ENCODE assay signal across 8 mouse cellular contexts in genomic region chr7:144937490-144937889, GRCm38 (mm10). TPM values are rescaled to one million over a fixed set of nuclear protein-coding genes. Genes with fewer than 3 reads are reported as not detected.
DNase-seq lines count a peak whose midpoint lies in the region; ATAC-seq and TF ChIP-seq lines count a peak whose summit lies in the region.

No protein-coding gene starts in this region.

- peak; percentile 87 for DNase-seq in ES-CJ7 (ENCODE audit: low read depth, low spot score)
- peak; percentile 87 to 93 for DNase-seq in cerebellum, adult 18-20 months
- peak; percentile 91 for DNase-seq in forebrain, postnatal 0 days
- DNase-seq in heart, postnatal 4 days, result peak; percentile 94
- DNase-seq in layer of hippocampus, adult 8-10 months (ENCODE audit: low spot score in 2 of 2), result peak; percentile 76 to 90
- DNase-seq in thymus, adult 2 months, result peak; percentile 84

- peaks cover 39% of the 10 kb centered on the region for H3K27me3 ChIP-seq in forebrain, postnatal 0 days (ENCODE audit: insufficient read depth, low read length)
- H3K27me3 ChIP-seq in lung, embryonic 15.5 days, result peaks cover 18% of the 10 kb centered on the region
- peaks cover 15% of the 10 kb centered on the region for H3K27me3 ChIP-seq in thymus, adult 2 months (ENCODE audit: control insufficient read depth, insufficient read depth, low read length)

- peak overlapping the region; percentile 44 for H3K4me3 ChIP-seq in forebrain, postnatal 0 days (ENCODE audit: low read depth, low read length)
- H3K4me3 ChIP-seq in lung, embryonic 15.5 days, result peak overlapping the region; percentile 61
- H3K4me3 ChIP-seq in olfactory bulb, adult 2 months (ENCODE audit: insufficient read depth, low read depth, low read length), result peak overlapping the region; percentile 53
- H3K4me3 ChIP-seq in thymus, adult 2 months (ENCODE audit: control insufficient read depth, insufficient read depth, low read length), result peak overlapping the region; percentile 18

- TF ChIP-seq POLR2A in olfactory bulb, adult 2 months (IDR thresholded peaks at IDR 0.05; ENCODE audit: insufficient read depth, low read depth, low read length), result no peak
- no peak for TF ChIP-seq POLR2A in thymus, adult 2 months (IDR thresholded peaks at IDR 0.05; ENCODE audit: control insufficient read depth, extremely low read depth, insufficient read depth, low read length, poor library complexity)

- no peak overlapping the region for H3K27ac ChIP-seq in forebrain, postnatal 0 days (ENCODE audit: low read depth, low read length)
- peak overlapping the region; percentile 98 for H3K27ac ChIP-seq in lung, embryonic 15.5 days
- no peak overlapping the region for H3K27ac ChIP-seq in olfactory bulb, adult 2 months (ENCODE audit: insufficient read depth, low read depth, low read length)
- H3K27ac ChIP-seq in thymus, adult 2 months (ENCODE audit: control insufficient read depth, insufficient read depth, low read length), result no peak overlapping the region

- WGBS in forebrain, postnatal 0 days, result 3% methylated on average over 20 of the region's 20 CpGs
- WGBS in lung, embryonic 15.5 days, result 1% methylated on average over 20 of the region's 20 CpGs
- WGBS in olfactory bulb, adult 2 months, result 1% methylated on average over 20 of the region's 20 CpGs
- WGBS in thymus, adult 2 months, result 2% methylated on average over 20 of the region's 20 CpGs

- no peaks in the 10 kb centered on the region for H3K36me3 ChIP-seq in forebrain, postnatal 0 days (ENCODE audit: insufficient read depth)
- H3K36me3 ChIP-seq in lung, embryonic 15.5 days, result peaks cover 44% of the 10 kb centered on the region
- H3K36me3 ChIP-seq in thymus, adult 2 months (ENCODE audit: control insufficient read depth, insufficient read depth, low read length), result no peaks in the 10 kb centered on the region

- ATAC-seq in forebrain, postnatal 0 days, result peak; percentile 72
- ATAC-seq in lung, embryonic 15.5 days (ENCODE audit: borderline replicate concordance, extremely low read depth, low FRiP score, low TSS enrichment), result 0 out of 2 replicates have a peak, but pooled peaks have one; percentile 11

- H3K4me2 ChIP-seq in forebrain, postnatal 0 days (ENCODE audit: low read depth), result peak overlapping the region; percentile 87
- H3K4me2 ChIP-seq in lung, embryonic 15.5 days, result peak overlapping the region; percentile 92

- no peaks in the 10 kb centered on the region for H3K9me3 ChIP-seq in forebrain, postnatal 0 days (ENCODE audit: low read length)
- no peaks in the 10 kb centered on the region for H3K9me3 ChIP-seq in lung, embryonic 15.5 days

- peaks cover 27% of the 10 kb centered on the region for H3K4me1 ChIP-seq in forebrain, postnatal 0 days (ENCODE audit: insufficient read depth)
- peaks cover 55% of the 10 kb centered on the region for H3K4me1 ChIP-seq in lung, embryonic 15.5 days
- peaks cover 39% of the 10 kb centered on the region for H3K4me1 ChIP-seq in olfactory bulb, adult 2 months (ENCODE audit: control insufficient read depth, insufficient read depth, low read length)
- peaks cover 16% of the 10 kb centered on the region for H3K4me1 ChIP-seq in thymus, adult 2 months (replicated peaks; ENCODE audit: control insufficient read depth, insufficient read depth, low read length)

- TF ChIP-seq CTCF in forebrain, postnatal 0 days (IDR thresholded peaks at IDR 0.05; ENCODE audit: low read depth), result peak; percentile 99
- peak; percentile 99 for TF ChIP-seq CTCF in olfactory bulb, adult 2 months (IDR thresholded peaks at IDR 0.05; ENCODE audit: insufficient read depth, low read depth, low read length)
- peak; percentile 97 for TF ChIP-seq CTCF in thymus, adult 2 months (IDR thresholded peaks at IDR 0.05; ENCODE audit: borderline replicate concordance, control insufficient read depth, extremely low read depth, insufficient read depth, low read length, poor library complexity)

- peak overlapping the region; percentile 52 for H3K9ac ChIP-seq in forebrain, postnatal 0 days
- H3K9ac ChIP-seq in lung, embryonic 15.5 days, result peak overlapping the region; percentile 80

RNA-seq across cellular contexts. Expression of gene Ccnd1, which starts 2.2 kb away (rescaled TPM):
- total RNA-seq in forebrain, postnatal 0 days (2014; rRNA removed), result 21.6 and 33.5 TPM in 2 replicates
- polyA plus RNA-seq in forebrain, postnatal 0 days (2015; fragmentation: Nextera tagmentation; extraction: Ambion mirVana), result 23.9 and 29.0 TPM in 2 replicates
- 100 to 1,000 TPM; 128 to 130 TPM for total RNA-seq in heart, postnatal 4 days (2021)
- 10 to 100 TPM; 41.8 to 55.1 (median 48.8) TPM for total RNA-seq in layer of hippocampus, adult 8-10 months (2022)
- 127 and 134 TPM in 2 replicates for polyA plus RNA-seq in lung, embryonic 15.5 days (2015; fragmentation: Nextera tagmentation; extraction: Ambion mirVana)
- not detected in 2 replicates for polyA plus RNA-seq in olfactory bulb, adult 2 months (2012; ENCODE audit: insufficient read depth, insufficient read length, low replicate concordance, missing spikeins)
- polyA plus RNA-seq in thymus, adult 2 months (2012; rRNA removed), result 14.4 and 21.7 TPM in 2 replicates

RNA-seq across cellular contexts. Expression of gene LTO1, which starts 22.6 kb away (rescaled TPM):
- total RNA-seq in forebrain, postnatal 0 days (2014; rRNA removed), result 21.7 and 22.4 TPM in 2 replicates
- polyA plus RNA-seq in forebrain, postnatal 0 days (2015; fragmentation: Nextera tagmentation; extraction: Ambion mirVana), result 16.4 and 17.6 TPM in 2 replicates
- total RNA-seq in heart, postnatal 4 days (2021), result 10 to 100 TPM; 13.8 to 14.8 TPM
- total RNA-seq in layer of hippocampus, adult 8-10 months (2022), result 10 to 100 TPM; 25.4 to 28.8 (median 26.5) TPM
- 25.8 and 27.9 TPM in 2 replicates for polyA plus RNA-seq in lung, embryonic 15.5 days (2015; fragmentation: Nextera tagmentation; extraction: Ambion mirVana)
- polyA plus RNA-seq in olfactory bulb, adult 2 months (2012; ENCODE audit: insufficient read depth, insufficient read length, low replicate concordance, missing spikeins), result not detected in 2 replicates
- polyA plus RNA-seq in thymus, adult 2 months (2012; rRNA removed), result 23.5 and 26.6 TPM in 2 replicates

RNA-seq across cellular contexts. Expression of gene Fgf15, which starts 41.2 kb away (rescaled TPM):
- total RNA-seq in forebrain, postnatal 0 days (2014; rRNA removed), result 2.5 and 4.0 TPM in 2 replicates
- polyA plus RNA-seq in forebrain, postnatal 0 days (2015; fragmentation: Nextera tagmentation; extraction: Ambion mirVana), result 5.0 and 6.1 TPM in 2 replicates
- total RNA-seq in heart, postnatal 4 days (2021), result not detected
- total RNA-seq in layer of hippocampus, adult 8-10 months (2022), result not detected
- polyA plus RNA-seq in lung, embryonic 15.5 days (2015; fragmentation: Nextera tagmentation; extraction: Ambion mirVana), result not detected in 2 replicates
- not detected in 2 replicates for polyA plus RNA-seq in olfactory bulb, adult 2 months (2012; ENCODE audit: insufficient read depth, insufficient read length, low replicate concordance, missing spikeins)
- 0.40 and 0.42 TPM in 2 replicates for polyA plus RNA-seq in thymus, adult 2 months (2012; rRNA removed)

Comparison
In these comparisons a context has a peak if more than half of its experiments do, and no peak if none do; other contexts are left out.
1. RNA of gene Ccnd1, which starts 2.2 kb away (polyA plus RNA-seq): 127 to 134 TPM in lung, embryonic 15.5 days, 23.9 to 29.0 TPM in forebrain, postnatal 0 days and 14.4 to 21.7 TPM in thymus, adult 2 months; not detected in olfactory bulb, adult 2 months; every median in the first group is over 10 times any median in the second.
2. RNA of gene LTO1, which starts 22.6 kb away (polyA plus RNA-seq): 25.8 to 27.9 TPM in lung, embryonic 15.5 days, 23.5 to 26.6 TPM in thymus, adult 2 months and 16.4 to 17.6 TPM in forebrain, postnatal 0 days; not detected in olfactory bulb, adult 2 months; every median in the first group is over 10 times any median in the second.
3. Peak in every context shown above with its lines, with median percentiles within 50 percentile points of each other: DNase-seq, H3K4me3 ChIP-seq and CTCF ChIP-seq.